Mouse (Mus musculus) duodenum, adult 2 months (tissue): ENCODE measurements around the gene Gspt1. TPM values are rescaled to one million over a fixed set of nuclear protein-coding genes. Genes with fewer than 3 reads are reported as not detected.

Experiments used
- polyA plus RNA-seq: library from polyadenylated mRNA; depleted of rRNA; stranded (reverse); fragments of >200 nt; gene quantifications from 2 replicates; pipeline ENCODE4 v1.2.3, GENCODE M21; 2012; ENCODE audit warnings: low replicate concordance; rRNA removed

Gspt1 gene
- polyA plus RNA-seq, result 30.1 and 31.0 TPM in 2 replicates

DNA sequence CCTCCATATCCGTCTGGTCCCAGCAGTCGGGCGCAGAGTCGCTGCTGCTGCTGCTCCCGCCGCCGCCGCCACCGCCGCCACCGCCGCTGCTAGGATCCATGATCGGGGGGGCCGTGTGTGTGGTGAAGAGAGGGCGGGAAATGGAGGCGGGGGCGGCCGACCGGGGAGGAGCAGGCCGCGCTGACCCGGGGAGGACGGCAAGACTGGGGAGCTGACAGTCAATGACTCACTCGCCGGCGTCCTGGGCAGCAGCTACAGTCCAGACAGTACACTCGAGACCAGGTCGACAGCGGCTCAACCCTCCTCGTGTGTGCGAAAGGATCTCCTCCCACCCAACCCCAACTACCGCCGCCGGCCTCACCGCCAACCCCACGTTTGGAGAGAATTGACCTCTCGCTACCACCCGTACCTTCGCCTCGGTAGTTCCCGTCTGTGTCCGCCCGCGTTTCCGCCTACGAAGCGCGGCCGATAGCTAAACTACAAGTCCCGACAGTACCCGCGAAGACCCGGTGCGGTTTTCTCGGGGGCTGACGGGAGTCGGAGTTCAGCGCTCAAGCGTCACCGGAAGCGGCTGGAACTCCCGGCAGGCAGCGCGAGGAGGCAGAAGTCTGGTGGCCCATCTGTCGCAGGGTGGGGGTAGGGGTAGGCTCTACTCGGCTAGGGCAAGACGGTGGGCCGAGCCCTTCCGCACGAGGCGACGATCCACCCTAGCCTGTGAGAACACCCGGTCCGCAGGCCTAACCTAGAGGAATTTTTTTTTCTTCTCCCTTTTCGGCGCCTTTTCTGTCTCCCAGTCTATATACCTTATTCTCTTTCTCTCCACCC lies at the start of gene Gspt1:
TSS of gene Gspt1 (minus strand) at position 428 of the 825 bp plus-strand sequence.

GRCm38 (mm10) chr16:11202571-11203554 lies 51.3 kb downstream of the Gspt1 start, which contains the start of gene Rsl1d1:
Rsl1d1 (minus strand) TSS chr16:11203331.

DNA sequence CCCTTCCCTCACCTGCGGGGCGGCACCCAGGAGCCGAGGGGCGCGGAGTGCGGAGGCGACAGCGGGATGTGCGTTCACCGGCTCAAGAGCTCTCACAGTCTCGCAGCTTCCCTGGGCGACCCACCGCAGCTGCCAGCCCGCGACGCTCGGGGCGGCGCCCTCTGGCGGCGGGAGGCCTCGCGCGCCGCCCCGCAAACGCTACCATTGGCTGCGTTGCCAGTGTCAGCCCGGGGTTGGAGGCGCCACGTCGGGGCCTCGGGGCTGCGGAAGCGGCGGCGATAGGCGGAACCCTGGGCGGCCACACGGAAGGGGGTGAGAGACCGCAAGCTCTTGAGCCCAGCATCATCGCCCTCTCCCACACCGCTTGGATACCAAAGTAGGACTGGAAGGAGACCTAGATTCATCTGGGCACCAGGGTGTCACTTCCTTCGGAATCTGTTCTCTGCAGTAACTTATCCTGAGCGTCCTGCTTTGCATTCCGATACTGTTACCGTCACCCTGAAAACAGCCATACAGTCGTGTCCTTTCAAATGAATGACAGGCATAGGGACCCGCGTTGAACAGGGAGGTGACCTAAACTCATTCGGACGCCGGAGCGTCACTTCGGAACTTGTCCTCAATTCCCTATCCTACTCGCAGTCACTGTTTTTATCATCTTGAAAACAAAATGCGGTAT lies 77.8 kb downstream of the Gspt1 start, which contains the start of gene Zc3h7a:
TSS of gene Zc3h7a (minus strand) at position 186 of the 676 bp plus-strand sequence.

Other genes starting within 250 kb of the Gspt1 start
- gene Snn, start 193.4 kb downstream of the Gspt1 start, polyA plus RNA-seq, result 2.0 and 4.2 TPM in 2 replicates
- gene Litaf, start 188.2 kb downstream of the Gspt1 start, polyA plus RNA-seq, result 202 and 416 TPM in 2 replicates
- gene Txndc11, start 119.7 kb downstream of the Gspt1 start, polyA plus RNA-seq, result 36.6 and 38.6 TPM in 2 replicates
- 11.7 and 14.0 TPM in 2 replicates for gene Zc3h7a, start 77.9 kb downstream of the Gspt1 start, polyA plus RNA-seq
- 0.68 and 0.91 TPM in 2 replicates for gene Rsl1d1, start 51.0 kb downstream of the Gspt1 start, polyA plus RNA-seq
- gene Tnfrsf17, start 59.5 kb upstream of the Gspt1 start, polyA plus RNA-seq, result 6.7 and 10.3 TPM in 2 replicates
- 3.1 and 5.8 TPM in 2 replicates for gene Snx29, start 68.6 kb upstream of the Gspt1 start, polyA plus RNA-seq